Mouse (Mus musculus) left cerebral cortex, postnatal 14 days (tissue): ENCODE data around the gene Col18a1. TPM values are rescaled to one million over a fixed set of nuclear protein-coding genes. Genes with fewer than 3 reads are reported as not detected.

ENCODE experiments used
- DNase-seq, 2 experiments: peaks; one replicate each; pipeline ENCODE4 v3.0.0; 2021 to 2022; ENCODE audit warnings: low spot score in 2 of 2, mixed read lengths in 1 of 2
- intact Hi-C: fragments of 180-260 bp; cut with DNase I; formaldehyde crosslinking; loops from one replicate; pipeline ENCODE4 v1.15.1; 2025
- total RNA-seq, 2 experiments: library from RNA; stranded (reverse); gene quantifications; 2 replicates each; pipeline ENCODE4 v1.2.3; 2021

Gene Col18a1
- total RNA-seq, 2 experiments from 2014 or later, result 9.5 to 10.7 TPM

DNA sequence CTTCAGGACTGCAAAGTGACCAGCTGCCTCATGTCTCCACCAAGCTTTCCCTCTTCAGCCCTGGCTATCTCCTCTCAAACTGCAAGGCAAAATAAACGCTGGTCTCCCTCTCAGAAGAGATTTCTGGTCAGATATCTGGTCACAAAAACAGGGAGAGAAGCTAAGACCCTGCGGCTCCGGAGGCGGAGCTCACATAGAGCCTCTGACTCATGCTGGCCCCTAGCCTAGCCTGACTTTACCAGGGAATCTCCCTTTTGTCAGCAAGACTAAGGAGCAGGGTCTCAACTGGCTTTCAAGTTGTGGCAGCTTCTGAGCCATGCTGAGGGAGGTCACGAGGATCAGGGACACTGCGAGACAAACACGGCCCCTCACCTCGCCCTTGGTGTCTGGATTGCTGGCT lies 77.0 kb downstream of the Col18a1 start:
- intact Hi-C loops, result no loop called here
- DNase-seq, result no peak

DNA sequence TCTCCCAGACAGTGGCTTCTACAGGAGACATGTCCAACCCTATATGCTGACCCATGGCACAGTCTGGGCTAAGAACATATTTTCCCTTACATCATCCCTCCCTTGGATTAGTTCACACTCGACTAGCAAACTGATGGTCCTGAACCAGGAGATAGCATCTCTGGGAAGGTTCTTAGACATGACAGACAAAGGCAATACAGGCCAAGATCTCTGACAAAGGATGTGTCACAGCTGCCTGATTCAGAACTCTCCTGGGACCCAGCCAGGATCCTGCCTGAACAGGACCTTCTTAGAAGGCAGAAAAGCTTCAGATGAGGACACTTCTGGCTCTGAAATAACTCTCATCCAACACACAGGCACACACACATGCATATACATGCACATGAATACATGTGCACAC lies 81.8 kb downstream of the Col18a1 start:
- intact Hi-C loops, result no loop called here
- DNase-seq, result no peak

DNA sequence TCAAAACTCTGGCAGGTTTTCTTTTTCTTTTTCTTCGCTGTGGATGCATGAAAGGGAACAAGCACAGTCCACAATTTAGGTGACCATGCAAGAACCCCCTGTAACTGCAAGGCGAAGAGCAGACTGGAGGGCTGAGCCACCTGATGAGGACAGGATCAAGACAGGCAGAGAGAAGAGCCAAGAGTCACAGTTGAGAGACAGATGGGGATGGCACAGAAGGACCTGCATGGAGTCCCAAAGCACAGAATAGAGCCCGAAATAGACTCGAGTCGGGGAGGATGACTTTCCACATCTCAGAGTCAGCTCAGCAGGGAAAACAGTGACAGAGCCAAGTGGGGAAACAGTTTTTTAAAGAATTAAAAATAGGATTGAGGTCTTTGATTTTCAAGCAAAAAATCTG lies 83.4 kb downstream of the Col18a1 start:
- intact Hi-C loops, result loop anchor here (1.0 to 2.0 kb wide), 2 partner anchors 47 to 170 kb away; no protein-coding TSS in a partner anchor
- DNase-seq, result no peak

DNA sequence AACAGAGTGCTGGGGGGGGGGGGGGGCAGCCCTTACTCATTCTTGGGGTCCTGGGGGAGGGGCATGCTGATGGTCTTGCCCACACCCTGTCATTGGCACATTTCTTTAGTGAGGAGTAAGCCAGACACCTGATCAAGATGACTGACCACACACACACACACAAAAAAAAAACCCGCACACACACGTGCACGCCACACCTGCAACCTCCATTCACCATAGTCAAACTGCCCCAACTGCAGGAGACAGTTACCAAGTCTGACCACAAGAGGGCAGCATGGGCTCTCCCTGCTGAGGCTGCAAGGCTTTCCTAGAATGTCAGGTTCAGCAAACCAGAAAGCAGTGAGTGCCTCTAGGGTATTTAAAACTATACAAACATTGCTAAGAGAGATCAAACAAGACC lies 83.9 kb downstream of the Col18a1 start:
- DNase-seq, result peak; percentile 85 to 88
- intact Hi-C loops, result loop anchor here (1.0 to 2.0 kb wide), 2 partner anchors 48 to 170 kb away; no protein-coding TSS in a partner anchor

DNA sequence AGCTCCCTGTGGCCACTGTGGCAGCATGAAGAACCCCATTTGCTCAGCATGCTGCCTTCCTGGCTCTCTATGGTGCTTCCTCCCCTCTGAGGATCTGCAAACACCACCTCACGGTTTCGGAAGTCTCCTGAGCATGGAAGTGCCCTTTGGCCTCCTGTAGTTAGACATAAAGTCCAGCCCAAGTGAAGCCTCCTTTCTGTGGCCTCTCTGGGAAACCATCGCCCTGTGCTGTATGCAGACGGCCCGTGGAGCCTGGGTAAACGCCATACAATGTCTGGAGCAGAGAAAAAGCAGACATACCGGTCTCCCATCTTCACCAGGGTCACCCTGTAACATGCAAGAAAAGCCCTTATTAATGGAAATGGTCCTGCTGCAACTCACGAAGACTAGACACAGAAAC lies 87.4 kb downstream of the Col18a1 start:
- no peak for DNase-seq
- intact Hi-C loops, result no loop called here

DNA sequence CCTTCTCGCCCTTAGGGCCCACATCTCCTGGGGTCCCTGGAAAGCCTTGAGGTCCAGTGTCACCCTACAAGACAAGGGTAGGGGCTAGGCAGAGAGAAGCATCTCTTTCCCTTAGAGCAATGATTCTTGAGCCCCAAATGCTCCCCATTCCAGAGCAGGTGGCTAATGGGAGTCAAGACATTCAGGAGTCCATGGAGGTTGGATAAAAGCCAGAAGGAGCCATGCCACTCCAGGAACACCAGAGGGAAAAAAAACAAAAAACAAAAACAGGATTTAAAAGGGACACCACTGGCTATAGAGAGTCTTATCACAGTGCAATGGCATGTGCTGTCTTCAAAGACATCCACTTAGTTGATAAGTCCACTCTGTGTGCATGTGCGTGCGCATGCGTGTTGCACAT lies 87.9 kb downstream of the Col18a1 start:
- no peak for DNase-seq
- intact Hi-C loops, result no loop called here

DNA sequence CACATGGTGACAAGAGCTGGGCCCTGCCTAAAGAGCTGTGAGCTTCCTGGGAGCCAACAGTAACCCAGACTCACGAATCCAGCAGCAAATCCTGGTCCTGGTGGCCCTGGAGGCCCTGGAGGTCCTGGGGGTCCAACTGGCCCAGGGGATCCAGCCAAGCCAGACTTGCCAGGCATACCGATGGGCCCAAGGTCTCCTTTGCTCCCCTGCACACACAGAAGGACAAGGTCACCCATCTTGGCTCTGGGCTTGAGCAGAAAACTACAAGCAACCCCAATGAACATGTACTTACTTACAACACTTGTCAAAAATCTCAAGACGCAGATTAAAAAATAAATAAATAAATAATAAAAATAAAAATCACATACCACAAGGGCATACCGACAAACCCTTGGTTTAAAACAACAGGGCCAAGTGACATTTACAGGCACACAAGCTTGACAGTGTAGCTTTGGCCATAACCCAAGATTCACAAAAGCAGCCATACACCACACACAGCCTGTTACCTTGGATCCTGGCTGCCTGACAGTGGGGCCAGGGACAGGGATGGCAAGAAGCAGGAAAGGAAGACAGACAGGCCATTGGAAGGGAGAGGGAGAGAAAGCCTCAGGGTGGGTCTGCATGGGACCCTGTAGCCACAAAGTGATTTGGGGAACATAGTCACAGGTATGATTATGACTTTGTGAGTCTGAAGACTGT lies 91.9 kb downstream of the Col18a1 start:
- no peak for DNase-seq
- intact Hi-C loops, result no loop called here

DNA sequence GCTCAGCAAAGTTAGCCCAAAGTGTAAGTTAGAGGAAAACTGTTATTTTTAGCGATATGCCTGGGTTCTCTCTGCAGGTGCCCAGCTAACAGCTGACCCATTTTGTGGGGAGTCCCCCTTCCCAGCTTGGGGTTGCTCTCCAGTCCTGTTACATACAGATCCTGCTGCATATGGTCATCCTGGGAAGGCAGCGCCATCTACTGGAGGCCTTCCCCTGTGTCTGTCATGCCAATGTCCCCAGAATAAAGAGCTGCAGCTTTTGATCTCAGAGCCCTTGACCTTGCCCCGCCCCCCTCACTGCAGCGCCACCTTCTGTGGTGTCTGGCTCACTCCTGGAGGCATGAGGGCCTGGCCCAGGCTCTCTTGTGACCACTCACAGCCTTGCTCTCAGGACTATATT lies 96.3 kb downstream of the Col18a1 start:
- peak; percentile 52 to 66 for DNase-seq
- intact Hi-C loops, result loop anchor here (2.0 kb wide), 1 partner anchor 235 kb away; no protein-coding TSS in a partner anchor

DNA sequence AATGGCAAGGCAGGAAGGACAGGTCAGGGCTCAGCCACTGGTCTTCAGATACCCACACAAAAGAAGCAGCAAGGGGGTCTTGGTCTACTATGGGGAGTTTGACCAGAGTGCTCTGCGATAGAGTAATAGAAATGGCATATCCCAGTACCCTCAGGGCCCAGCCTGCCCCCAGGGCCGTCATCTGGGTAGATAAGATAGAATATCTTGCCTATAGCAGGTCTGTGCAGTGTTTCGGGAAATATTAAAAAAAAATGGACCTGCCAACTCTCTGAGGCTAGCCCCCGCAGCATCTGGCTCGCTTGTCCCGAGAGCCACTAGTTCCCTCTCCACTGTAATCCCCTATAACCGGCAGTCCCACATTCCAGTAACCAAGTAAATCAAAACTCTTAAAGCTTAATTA lies 97.9 kb downstream of the Col18a1 start:
- intact Hi-C loops, result no loop called here
- DNase-seq, result no peak

DNA sequence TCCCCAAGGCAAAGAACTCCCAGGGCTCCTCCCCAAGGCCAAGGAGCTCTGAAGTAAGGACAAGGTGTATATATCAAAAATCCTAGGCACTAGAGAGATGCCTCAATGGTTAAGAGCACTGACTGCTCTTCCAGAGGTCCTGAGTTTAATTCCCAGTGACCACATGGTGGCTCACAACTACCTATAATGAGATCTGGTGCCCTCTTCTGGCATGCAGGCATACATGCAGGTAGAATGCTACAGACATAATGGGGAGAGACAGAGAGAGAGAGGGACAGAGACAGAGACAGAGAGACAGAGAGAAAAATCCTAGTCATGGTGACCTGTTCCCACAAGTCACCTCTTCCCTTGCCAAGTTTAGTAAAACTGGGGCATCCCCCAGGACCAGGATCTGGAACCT lies 101.7 kb downstream of the Col18a1 start:
- no peak for DNase-seq
- intact Hi-C loops, result no loop called here

DNA sequence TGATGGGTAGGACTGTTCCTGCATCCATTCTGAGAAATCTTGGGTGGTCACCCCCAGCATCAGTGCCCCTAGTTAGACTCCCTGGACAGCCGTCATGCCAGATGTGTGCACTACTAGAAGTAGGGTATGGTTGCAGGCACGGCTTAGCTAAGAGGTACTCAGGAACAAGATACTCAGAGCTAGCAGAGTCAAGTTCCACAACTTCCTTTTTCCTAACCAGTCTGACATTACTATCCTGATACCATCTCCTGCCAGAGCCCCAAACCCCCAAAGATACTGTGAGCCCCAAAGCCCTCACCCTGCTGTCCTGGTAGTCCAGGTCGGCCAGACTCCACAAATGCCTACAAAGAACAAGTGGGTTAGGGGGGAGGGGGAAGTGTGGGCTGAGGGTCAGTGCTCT lies 102.1 kb downstream of the Col18a1 start:
- intact Hi-C loops, result no loop called here
- DNase-seq, result no peak

DNA sequence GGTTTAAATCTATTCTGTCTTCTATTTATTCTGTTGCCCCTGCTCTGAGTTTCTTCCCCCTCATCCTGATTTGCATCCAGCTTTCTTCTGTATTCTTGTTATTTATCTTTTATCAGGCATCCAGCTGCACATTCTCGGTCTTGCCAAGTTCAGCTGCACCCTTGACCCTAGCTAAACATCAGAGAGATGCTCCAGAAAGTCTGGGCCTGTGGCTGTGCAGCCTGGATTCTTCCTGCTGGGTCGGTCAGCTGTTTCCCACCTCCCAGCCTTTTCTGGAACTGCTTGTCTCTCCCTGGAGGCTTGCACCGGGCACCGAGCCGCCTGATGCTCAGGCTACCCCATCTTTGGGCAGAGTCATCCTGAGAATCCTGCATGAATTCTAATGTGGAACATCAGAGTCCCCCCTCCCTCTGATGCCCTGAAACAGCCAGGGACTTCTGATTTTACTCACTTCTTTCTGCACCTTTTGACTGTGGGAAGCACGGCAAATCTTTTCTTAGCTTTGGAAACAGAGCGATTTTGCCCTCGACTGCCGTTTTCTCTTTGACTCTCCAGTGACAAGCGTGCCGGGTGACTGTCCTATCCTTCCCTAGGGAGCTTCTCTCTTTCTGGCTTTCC lies 103.8 kb downstream of the Col18a1 start:
- DNase-seq, result no peak
- intact Hi-C loops, result no loop called here

DNA sequence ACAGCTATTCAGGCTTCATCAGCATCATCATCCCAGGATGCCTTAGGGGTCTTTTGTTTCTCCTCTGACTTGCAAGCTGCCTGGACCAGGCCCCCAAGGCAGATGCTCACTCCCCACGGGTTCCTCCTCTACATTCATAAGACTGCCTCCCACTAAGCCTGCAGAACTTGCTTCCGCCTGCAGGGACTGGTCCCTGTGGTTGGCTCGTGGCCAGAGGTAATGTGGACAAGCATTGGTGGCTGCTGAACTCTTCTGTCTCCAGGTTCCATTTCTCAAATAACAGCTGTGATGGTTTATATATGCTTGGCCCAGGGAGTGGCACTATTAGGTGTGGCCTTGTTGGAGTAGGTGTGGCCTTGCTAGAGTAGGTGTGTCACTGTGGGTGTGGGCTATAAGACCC lies 104.9 kb downstream of the Col18a1 start:
- intact Hi-C loops, result no loop called here
- DNase-seq, result no peak

DNA sequence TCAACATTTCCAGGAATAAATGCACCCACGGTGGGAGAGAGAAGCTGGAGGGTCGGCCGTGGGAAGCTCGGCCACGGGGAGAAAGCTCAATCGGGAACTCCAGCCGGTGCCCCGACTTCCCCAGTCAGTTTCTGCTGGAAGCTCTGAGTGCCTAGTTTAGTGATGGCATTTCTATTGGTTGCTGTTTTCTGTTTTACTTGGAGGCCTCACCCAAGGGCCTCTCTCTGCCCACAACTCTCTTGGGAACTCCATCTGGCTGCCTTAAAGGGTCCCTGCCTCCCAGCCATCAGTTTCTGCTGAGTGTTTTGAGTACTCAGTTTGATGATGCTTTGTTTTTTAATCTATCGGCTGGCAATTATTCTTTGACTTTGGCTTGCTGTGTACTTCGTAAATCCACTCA lies 109.6 kb downstream of the Col18a1 start:
- intact Hi-C loops, result no loop called here
- no peak for DNase-seq

DNA sequence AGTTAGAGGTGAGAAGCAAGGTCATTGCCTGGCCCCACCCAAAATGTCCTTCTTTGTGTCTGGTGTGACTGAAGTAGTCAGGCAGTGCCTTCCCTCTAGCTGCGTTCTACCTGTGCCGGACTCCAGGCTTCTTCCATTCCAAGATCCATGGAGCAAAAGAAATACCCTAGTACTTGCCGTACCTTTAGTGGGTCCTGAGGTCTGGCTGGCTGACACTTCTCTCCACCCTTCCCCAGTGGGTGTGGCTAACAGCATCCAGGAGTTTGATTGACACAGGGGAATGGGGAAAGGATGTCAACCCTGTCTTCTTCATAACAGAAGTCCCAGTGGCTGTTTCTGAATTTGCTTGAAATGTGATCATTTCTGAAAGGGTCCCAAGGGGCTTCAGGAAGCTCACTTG lies 117.7 kb downstream of the Col18a1 start:
- no peak for DNase-seq
- intact Hi-C loops, result no loop called here

DNA sequence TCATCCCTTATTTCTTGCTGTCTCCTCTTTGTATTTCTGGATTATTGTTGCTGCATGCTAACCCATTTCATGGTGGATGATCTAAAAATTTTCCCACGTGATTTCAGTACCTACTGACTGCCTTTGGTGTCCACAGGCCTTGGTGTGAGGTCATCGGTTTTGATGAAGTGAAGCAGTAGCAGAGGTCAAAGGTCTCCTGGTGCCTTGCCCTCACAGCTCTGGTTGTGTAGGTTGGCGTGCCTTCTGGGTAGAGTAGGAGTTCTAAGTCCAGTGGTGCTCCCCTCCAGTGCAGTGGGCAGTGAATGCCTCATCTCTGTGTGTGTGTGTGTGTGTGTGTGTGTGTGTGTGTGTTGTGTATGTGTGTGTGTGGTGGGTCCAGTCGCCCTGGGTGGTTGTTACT lies 118.2 kb downstream of the Col18a1 start:
- intact Hi-C loops, result no loop called here
- no peak for DNase-seq

DNA sequence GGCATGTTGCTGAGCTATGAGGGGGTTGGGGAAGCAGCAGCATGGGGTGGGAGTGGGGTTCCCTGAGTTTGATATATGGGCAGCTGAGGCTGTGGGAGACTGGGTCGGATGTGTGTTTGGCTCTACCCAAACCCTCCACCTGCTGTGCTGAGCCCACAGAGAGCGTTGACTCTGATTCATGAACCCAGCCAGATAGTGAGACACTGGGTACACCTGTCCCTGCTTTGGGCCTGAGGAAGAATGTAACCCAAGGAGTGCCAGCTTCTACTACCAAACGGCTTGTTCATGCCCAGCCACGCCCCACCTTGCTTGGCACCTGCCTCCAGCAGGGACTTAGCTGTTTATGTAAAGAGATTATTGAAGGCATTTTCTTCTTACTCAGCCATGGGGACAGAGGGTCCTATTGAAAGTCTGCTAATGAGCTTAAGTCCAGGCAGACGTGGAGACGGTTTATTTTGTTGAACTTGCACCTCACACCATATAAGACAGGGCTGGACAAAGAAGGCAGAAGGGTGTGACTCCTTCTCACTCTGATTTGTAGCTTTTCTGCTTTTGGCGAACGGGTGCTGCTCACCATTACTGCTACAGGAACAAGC lies 127.7 kb downstream of the Col18a1 start:
- no peak for DNase-seq
- intact Hi-C loops, result no loop called here

DNA sequence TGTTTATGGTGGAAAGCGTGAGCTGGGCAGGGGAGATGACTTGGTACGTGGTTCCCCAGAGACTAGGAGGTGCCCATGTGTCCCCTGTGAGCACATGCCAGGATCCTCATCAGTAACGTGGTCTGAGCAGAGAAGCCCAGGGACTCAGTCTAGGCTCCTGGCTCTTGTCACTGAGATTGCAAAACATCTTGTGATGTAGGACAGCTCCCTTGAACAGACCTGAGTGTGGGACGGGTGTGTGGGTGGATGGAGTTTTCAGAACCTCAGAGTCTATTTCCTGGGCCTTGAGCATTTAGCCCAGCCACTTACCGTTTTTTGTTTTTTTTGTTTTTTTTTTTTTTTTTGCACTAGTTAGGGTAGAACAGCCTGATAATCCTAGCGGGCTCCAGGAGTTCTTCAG lies 130.9 kb downstream of the Col18a1 start:
- DNase-seq, result peak; percentile 66 to 69
- intact Hi-C loops, result no loop called here

DNA sequence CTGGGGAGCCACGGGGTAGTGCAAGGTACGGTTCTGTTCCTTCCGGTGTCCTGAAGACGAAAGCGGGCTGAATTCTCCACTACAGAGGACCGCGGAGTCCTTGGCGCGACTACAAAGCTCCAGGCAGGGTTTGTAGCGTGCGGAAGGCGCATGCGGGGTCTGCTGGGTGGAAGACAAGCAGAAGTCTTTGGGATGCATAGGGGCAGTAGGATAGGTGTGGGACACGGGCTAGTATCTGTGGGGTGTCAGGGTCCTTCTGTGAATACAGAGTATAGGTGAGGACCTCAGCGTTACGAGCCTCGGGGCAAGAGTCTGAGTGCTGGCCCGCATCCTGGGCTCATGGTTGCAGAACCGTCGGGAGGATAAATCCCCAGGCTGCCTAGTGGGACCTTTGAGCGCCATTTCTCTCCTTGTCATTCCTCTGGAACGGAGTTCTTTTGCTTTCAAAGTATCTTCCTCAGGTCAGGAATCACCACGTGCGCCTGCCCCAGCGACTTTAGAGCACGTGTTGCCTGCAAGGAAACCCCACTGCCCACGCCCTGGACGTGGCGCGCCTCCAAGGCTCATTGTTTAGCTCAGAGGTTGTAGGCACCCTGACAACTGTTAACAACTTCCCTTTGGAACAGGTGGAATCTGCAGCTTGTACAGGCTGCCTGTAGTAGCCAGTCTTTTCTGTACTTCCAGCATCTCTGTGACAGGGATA lies 132.9 kb downstream of the Col18a1 start:
- intact Hi-C loops, result no loop called here
- peak; percentile 60 to 74 for DNase-seq

DNA sequence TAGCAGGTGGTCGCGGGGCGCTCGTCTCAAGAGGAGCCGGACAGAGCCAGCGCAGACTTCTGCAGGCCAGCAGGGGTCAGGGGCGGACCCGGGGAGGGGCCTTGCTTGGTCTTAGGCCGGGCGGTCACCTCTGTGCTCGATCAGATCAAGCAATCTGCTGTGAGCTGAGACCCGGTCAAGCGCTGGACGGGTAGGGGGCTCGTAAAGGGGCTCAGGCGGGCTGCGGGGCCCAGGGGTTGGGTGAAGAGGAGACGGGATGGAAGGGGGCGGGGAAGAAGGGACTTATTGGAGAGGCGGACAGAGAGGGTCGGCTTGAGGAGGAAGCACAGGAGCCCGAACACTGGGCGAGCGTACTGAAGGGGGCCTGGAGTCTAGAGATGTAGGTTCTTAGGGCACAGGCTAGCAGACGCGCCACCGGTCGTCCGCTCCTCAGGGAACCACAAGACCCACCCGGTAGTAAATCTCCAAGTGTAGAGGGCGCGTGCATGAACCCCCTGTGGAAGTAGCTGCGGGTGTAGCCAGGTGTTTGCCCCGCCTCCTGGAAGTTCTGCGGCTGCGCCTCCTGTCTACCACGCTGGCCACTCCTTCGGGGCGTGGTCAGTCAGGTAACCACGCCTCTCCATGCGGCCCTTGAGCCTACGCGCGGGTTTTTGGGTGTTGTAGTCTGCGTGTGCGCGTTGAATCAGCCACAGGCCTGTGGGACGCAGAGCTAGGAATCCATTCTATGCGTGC lies 133.6 kb downstream of the Col18a1 start:
- peak; percentile 93 to 96 for DNase-seq
- intact Hi-C loops, result no loop called here
